Mouse (Mus musculus): Measurements from ENCODE around the gene Midn.

DNA sequence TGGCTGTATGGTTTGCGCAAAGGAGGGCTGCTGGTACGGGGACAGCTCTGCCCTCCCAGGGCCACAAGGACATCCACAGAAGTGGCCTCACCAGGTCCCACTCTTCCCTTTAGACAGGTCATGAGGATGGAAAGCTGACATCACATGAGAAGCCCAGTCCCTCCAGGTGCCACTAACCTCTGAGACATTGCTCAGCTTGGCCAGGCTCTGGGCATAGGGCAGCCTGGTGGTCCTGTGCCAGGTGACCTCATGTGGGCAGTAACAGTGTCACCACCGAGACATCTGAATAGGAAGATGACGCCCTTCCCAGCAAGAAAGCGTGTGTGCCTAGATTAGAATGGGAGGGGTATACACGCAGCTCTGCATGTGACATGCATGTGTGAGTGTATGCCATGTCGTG lies 34.5 kb downstream of the Midn start:
- no peak for TF ChIP-seq GATA1 (IDR thresholded peaks at IDR 0.05; ENCODE audit: low read length)
- no peak for TF ChIP-seq TAL1 (IDR thresholded peaks at IDR 0.05; ENCODE audit: low read length)
